In the genomic region with DNA sequence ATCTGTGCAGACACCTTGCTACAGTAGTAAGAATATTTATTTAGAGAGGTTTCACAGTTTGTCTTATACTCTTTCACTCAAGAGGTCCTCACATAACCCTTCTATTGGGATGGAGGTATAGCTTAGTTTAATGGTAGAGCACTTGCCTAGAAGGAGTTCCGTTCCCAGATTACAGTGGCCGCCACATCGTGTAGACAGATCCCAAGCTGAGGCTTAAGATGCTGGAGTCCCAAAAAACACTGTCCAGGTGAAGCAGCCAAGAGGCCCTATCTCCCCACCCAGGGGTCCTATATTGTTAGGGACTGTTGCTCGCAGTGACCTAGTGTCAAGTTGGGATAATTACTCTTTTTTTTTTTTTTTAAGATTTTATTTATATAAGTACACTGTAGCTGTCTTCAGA, we compare ENCODE assay signal across 19 mouse cellular contexts.
"Had no signal": no experiment of that assay in that cellular context is flagged by ENCODE, and none has a peak within 500 bp of the region (broad histone marks: within the 10 kb centered on the region; RNA-seq: fewer than 3 reads in every experiment).

No protein-coding gene starts in this region.

- H3K9me3 ChIP-seq: kidney, embryonic 15.5 days; limb, embryonic 10.5 days; limb, embryonic 13.5 days; liver, embryonic 12.5 days; liver, embryonic 15.5 days; lung, embryonic 15.5 days; megakaryocyte, embryonic 14.5 days; midbrain, embryonic 10.5 days; midbrain, embryonic 13.5 days; stomach, embryonic 15.5 days had no signal

- H3K27ac ChIP-seq: limb, embryonic 13.5 days had no signal

- H3K9ac ChIP-seq: kidney, embryonic 15.5 days; limb, embryonic 13.5 days; midbrain, embryonic 13.5 days; stomach, embryonic 15.5 days had no signal

- H3K27me3 ChIP-seq: stomach, embryonic 15.5 days had no signal

- ATAC-seq: liver, embryonic 12.5 days had no signal

- DNase-seq: kidney, adult 8-10 months; kidney, postnatal 10 days; kidney, postnatal 36 days; liver; lung, adult 18-20 months; lung, postnatal 10 days; lung, postnatal 36 days; spleen, adult 18-20 months; thymus, postnatal 25 days had no signal
